Mouse (Mus musculus): ENCODE data around the gene Prcp. TPM values are rescaled to one million over a fixed set of nuclear protein-coding genes. Genes with fewer than 3 reads are reported as not detected.

The Prcp gene
- polyA plus RNA-seq, 1 experiment from 2014 or later = 18.9 TPM

- WGBS = 89% methylated on average over 3 of the region's 3 CpGs
Observed at GRCm38 (mm10) chr7:92848246-92848645, 26.0 kb upstream of the Prcp start.

GRCm38 (mm10) chr7:92866526-92866925 lies 7.7 kb upstream of the Prcp start:
- 24% methylated on average over 2 of the region's 2 CpGs for WGBS
- H3K9ac ChIP-seq (ENCODE audit: low read depth, low read length) = no peak overlapping the region
- no peak for ATAC-seq
- H3K27ac ChIP-seq (ENCODE audit: low read length) = no peak overlapping the region
- H3K4me1 ChIP-seq (ENCODE audit: control insufficient read depth, insufficient read depth, low read length) = no peaks in the 10 kb centered on the region
- no peak overlapping the region for H3K4me3 ChIP-seq (ENCODE audit: low read depth, low read length)
- no peaks in the 10 kb centered on the region for H3K27me3 ChIP-seq (ENCODE audit: control insufficient read depth, insufficient read depth, low read depth, low read length)
- H3K4me2 ChIP-seq (ENCODE audit: low read length) = no peak overlapping the region
- no peaks in the 10 kb centered on the region for H3K9me3 ChIP-seq (replicated peaks; ENCODE audit: control insufficient read depth, low read length, poor library complexity, severe bottlenecking)
- H3K36me3 ChIP-seq (ENCODE audit: control insufficient read depth, insufficient read depth, low read length) = no peaks in the 10 kb centered on the region

More at GRCm38 (mm10) chr7:92848246-92848645, 26.0 kb upstream of the Prcp start:
- H3K27ac ChIP-seq (ENCODE audit: low read length) = no peak overlapping the region
- no peak overlapping the region for H3K4me3 ChIP-seq (ENCODE audit: low read depth, low read length)
- H3K36me3 ChIP-seq (ENCODE audit: control insufficient read depth, insufficient read depth, low read length) = no peaks in the 10 kb centered on the region
- H3K4me2 ChIP-seq (ENCODE audit: low read length) = no peak overlapping the region
- no peaks in the 10 kb centered on the region for H3K9me3 ChIP-seq (replicated peaks; ENCODE audit: control insufficient read depth, low read length, poor library complexity, severe bottlenecking)
- H3K9ac ChIP-seq (ENCODE audit: low read depth, low read length) = no peak overlapping the region
- no peaks in the 10 kb centered on the region for H3K27me3 ChIP-seq (ENCODE audit: control insufficient read depth, insufficient read depth, low read depth, low read length)
- H3K4me1 ChIP-seq (ENCODE audit: control insufficient read depth, insufficient read depth, low read length) = no peaks in the 10 kb centered on the region
- no peak for ATAC-seq

GRCm38 (mm10) chr7:92870161-92870560 lies 4.1 kb upstream of the Prcp start:
- 78% methylated on average over 3 of the region's 3 CpGs for WGBS
- Histone ChIP-seq H3K4me1 (ENCODE audit: control insufficient read depth, insufficient read depth, low read length) (peaks cover 4% of the 10 kb centered on the region), H3K4me2 (ENCODE audit: low read length) (no peak overlapping the region), H3K9ac (ENCODE audit: low read depth, low read length) (no peak overlapping the region), H3K36me3 (ENCODE audit: control insufficient read depth, insufficient read depth, low read length) (no peaks in the 10 kb centered on the region), H3K27ac (ENCODE audit: low read length) (no peak overlapping the region), H3K4me3 (ENCODE audit: low read depth, low read length) (no peak overlapping the region), H3K27me3 (ENCODE audit: control insufficient read depth, insufficient read depth, low read depth, low read length) (no peaks in the 10 kb centered on the region), H3K9me3 (replicated peaks; ENCODE audit: control insufficient read depth, low read length, poor library complexity, severe bottlenecking) (no peaks in the 10 kb centered on the region)
- no peak for ATAC-seq

- WGBS = 94% methylated on average over 4 of the region's 4 CpGs
- Histone ChIP-seq H3K4me1 (ENCODE audit: control insufficient read depth, insufficient read depth, low read length) (peaks cover 11% of the 10 kb centered on the region), H3K9ac (ENCODE audit: low read depth, low read length) (no peak overlapping the region), H3K9me3 (replicated peaks; ENCODE audit: control insufficient read depth, low read length, poor library complexity, severe bottlenecking) (no peaks in the 10 kb centered on the region), H3K4me3 (ENCODE audit: low read depth, low read length) (no peak overlapping the region), H3K27ac (ENCODE audit: low read length) (no peak overlapping the region), H3K36me3 (ENCODE audit: control insufficient read depth, insufficient read depth, low read length) (no peaks in the 10 kb centered on the region), H3K4me2 (ENCODE audit: low read length) (no peak overlapping the region), H3K27me3 (ENCODE audit: control insufficient read depth, insufficient read depth, low read depth, low read length) (no peaks in the 10 kb centered on the region)
- ATAC-seq = no peak
Observed at GRCm38 (mm10) chr7:92871596-92871995, 2.7 kb upstream of the Prcp start.

- Histone ChIP-seq H3K9ac (ENCODE audit: low read depth, low read length) (peak overlapping the region; percentile 82), H3K4me2 (ENCODE audit: low read length) (peak overlapping the region; percentile 64), H3K4me3 (ENCODE audit: low read depth, low read length) (peak overlapping the region; percentile 58), H3K27ac (ENCODE audit: low read length) (peak overlapping the region; percentile 97), H3K9me3 (replicated peaks; ENCODE audit: control insufficient read depth, low read length, poor library complexity, severe bottlenecking) (no peaks in the 10 kb centered on the region), H3K27me3 (ENCODE audit: control insufficient read depth, insufficient read depth, low read depth, low read length) (no peaks in the 10 kb centered on the region), H3K4me1 (ENCODE audit: control insufficient read depth, insufficient read depth, low read length) (peaks cover 14% of the 10 kb centered on the region), H3K36me3 (ENCODE audit: control insufficient read depth, insufficient read depth, low read length) (no peaks in the 10 kb centered on the region)
- under 1% methylated on average over 28 of the region's 29 CpGs for WGBS
- ATAC-seq = peak; percentile 92
Observed at GRCm38 (mm10) chr7:92874761-92875408, 615 bp downstream of the Prcp start.

GRCm38 (mm10) chr7:92876066-92876465 lies 1.8 kb downstream of the Prcp start:
- H3K27ac ChIP-seq (ENCODE audit: low read length) = no peak overlapping the region; the same call in 1 of the 2 replicates
- peak overlapping the region; percentile 58 for H3K4me3 ChIP-seq (ENCODE audit: low read depth, low read length)
- peaks cover 14% of the 10 kb centered on the region for H3K4me1 ChIP-seq (ENCODE audit: control insufficient read depth, insufficient read depth, low read length)
- no peaks in the 10 kb centered on the region for H3K9me3 ChIP-seq (replicated peaks; ENCODE audit: control insufficient read depth, low read length, poor library complexity, severe bottlenecking)
- ATAC-seq = no peak
- H3K9ac ChIP-seq (ENCODE audit: low read depth, low read length) = no peak overlapping the region
- 41% methylated on average over 3 of the region's 3 CpGs for WGBS
- H3K27me3 ChIP-seq (ENCODE audit: control insufficient read depth, insufficient read depth, low read depth, low read length) = no peaks in the 10 kb centered on the region
- H3K36me3 ChIP-seq (ENCODE audit: control insufficient read depth, insufficient read depth, low read length) = no peaks in the 10 kb centered on the region
- peak overlapping the region; percentile 64 for H3K4me2 ChIP-seq (ENCODE audit: low read length)

- Histone ChIP-seq H3K9me3 (replicated peaks; ENCODE audit: control insufficient read depth, low read length, poor library complexity, severe bottlenecking) (no peaks in the 10 kb centered on the region), H3K27ac (ENCODE audit: low read length) (no peak overlapping the region), H3K4me3 (ENCODE audit: low read depth, low read length) (no peak overlapping the region), H3K4me2 (ENCODE audit: low read length) (peak overlapping the region; percentile 5; the same call in 1 of the 2 replicates), H3K36me3 (ENCODE audit: control insufficient read depth, insufficient read depth, low read length) (no peaks in the 10 kb centered on the region), H3K9ac (ENCODE audit: low read depth, low read length) (no peak overlapping the region), H3K27me3 (ENCODE audit: control insufficient read depth, insufficient read depth, low read depth, low read length) (no peaks in the 10 kb centered on the region), H3K4me1 (ENCODE audit: control insufficient read depth, insufficient read depth, low read length) (peaks cover 14% of the 10 kb centered on the region)
- WGBS = 57% methylated on average over 7 of the region's 7 CpGs
- no peak for ATAC-seq
Observed at GRCm38 (mm10) chr7:92876538-92876937, 2.3 kb downstream of the Prcp start.

- no peak for ATAC-seq
- no peaks in the 10 kb centered on the region for H3K27me3 ChIP-seq (ENCODE audit: control insufficient read depth, insufficient read depth, low read depth, low read length)
- H3K9me3 ChIP-seq (replicated peaks; ENCODE audit: control insufficient read depth, low read length, poor library complexity, severe bottlenecking) = no peaks in the 10 kb centered on the region
- 85% methylated on average over 7 of the region's 7 CpGs for WGBS
- H3K4me2 ChIP-seq (ENCODE audit: low read length) = no peak overlapping the region
- H3K36me3 ChIP-seq (ENCODE audit: control insufficient read depth, insufficient read depth, low read length) = no peaks in the 10 kb centered on the region
- no peak overlapping the region for H3K4me3 ChIP-seq (ENCODE audit: low read depth, low read length)
- no peak overlapping the region for H3K9ac ChIP-seq (ENCODE audit: low read depth, low read length)
- peaks cover 10% of the 10 kb centered on the region for H3K4me1 ChIP-seq (ENCODE audit: control insufficient read depth, insufficient read depth, low read length)
- no peak overlapping the region for H3K27ac ChIP-seq (ENCODE audit: low read length)
Observed at GRCm38 (mm10) chr7:92878575-92879285, 4.5 kb downstream of the Prcp start.

Data from midbrain, embryonic 16.5 days (tissue).